Mouse (Mus musculus): ENCODE results near the gene Tnfaip8l2. TPM values are rescaled to one million over a fixed set of nuclear protein-coding genes. Genes with fewer than 3 reads are reported as not detected.

Gene Tnfaip8l2
- polyA plus RNA-seq (2012; rRNA removed): 10.1 and 11.1 TPM in 2 replicates

DNA sequence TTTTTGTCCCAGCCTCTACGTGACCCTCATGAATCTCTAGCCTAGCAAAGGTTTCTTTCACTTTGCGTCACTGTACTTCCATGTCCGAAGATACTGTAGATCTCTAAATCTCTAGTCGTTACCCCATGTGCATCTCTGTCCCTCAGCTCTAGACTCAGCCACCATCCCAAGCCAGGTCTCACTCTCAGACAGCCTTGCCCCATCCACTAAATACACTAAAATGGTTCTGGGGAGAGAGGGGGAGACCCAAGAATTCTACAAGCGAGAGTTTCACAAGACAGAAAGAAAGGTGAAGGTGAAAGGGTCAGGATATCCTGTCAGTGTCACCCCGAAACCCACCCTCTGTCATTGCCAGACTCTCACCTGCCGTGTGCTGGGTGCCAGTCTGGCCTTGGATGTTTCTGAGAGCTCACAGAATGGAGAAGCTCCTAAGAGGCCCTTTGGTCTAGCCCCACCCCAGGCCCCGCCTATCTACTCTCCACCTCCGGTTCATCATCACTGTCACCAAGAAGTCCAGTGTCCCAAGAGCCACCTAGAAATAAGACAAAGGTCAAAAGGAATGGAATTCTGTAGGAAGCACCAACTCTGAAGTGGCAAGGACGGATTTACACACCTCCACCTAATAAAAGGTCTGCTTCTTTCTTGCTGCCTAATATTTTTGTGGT is at the start of gene Tnfaip8l2:
Gene Tnfaip8l2, minus strand, starts transcription at position 409 of the 665 bp plus-strand sequence.

DNA sequence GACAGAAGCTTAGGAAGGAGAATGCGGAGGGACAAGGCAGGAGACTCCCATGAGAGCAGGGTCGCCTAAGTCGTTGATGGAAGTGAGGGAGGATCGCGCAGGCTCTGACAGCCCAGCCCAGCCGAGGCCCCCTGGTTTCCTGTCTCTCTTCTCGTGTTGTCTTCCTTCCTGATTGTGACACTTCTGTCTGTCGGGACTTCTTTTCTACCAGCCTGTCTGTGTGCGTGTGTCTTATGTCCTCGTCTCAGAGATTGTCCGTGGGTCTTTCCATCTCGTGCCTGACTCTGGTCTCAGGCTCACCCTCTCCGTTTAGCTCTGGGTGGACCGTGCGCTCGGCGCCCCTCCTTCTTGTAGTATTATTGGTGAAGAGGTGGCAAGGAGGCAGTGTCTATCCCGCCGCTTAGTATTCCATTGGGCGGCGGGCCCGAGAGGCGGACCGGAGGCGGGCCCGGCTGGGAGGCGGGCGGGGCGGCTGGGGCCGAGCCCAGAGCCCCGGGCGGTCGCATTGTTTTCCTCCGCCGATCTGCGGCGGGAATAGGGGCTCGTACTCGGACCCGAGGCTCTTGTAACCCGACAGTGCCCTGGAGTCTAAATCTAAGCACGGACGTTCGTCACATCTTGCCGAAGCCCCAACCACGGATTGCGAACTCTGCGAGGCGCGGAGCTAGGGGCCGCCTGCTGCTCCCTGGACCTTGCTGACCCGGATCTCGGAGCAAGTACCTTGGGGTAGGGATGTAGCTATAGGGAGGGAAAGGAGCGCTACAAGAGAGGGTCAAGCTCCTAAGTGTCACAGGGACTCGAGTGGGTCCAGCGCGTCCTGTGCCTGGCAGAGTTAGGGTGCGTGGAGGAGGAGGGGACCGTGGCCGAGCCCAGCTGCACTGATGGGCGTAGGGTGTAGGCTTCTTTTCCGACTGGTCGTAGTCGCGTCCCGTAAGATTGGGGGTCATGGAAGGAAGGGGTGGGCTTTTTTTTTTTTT is 18.1 kb upstream of the Tnfaip8l2 start, which contains the start of gene Sema6c:
Gene Sema6c, plus strand, starts transcription at position 471 of the 977 bp plus-strand sequence.

DNA sequence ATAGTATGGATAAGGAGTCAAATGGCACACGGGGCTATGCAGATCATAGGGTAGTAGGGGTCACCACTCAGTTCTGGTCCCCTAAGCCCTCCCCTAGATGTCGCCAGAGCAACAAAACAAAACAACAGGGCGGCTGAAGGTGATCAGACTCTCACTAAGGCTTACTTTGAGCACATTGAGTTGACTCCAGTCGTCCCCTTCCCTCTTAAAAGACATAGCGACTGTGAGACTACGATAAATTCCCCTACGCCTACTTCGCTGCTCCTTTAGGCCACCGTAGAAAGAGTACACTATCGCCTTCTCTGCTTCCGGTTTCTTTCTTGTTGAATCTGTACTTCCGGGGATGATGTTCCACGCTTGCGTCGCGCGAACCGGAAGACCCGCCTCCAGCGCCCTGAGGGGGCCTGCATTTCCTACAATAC is 8.5 kb downstream of the Tnfaip8l2 start, which contains the start of the genes Scnm1 and Lysmd1:
Gene Scnm1, minus strand, starts transcription at position 332 of the 422 bp plus-strand sequence.
Gene Lysmd1, plus strand, starts transcription at position 409 of the 422 bp plus-strand sequence.

GRCm38 (mm10) chr3:95124246-95124645 is 17.9 kb downstream of the Tnfaip8l2 start, which contains the start of gene Tmod4:
Tmod4 (plus strand) TSS chr3:95124476.

DNA sequence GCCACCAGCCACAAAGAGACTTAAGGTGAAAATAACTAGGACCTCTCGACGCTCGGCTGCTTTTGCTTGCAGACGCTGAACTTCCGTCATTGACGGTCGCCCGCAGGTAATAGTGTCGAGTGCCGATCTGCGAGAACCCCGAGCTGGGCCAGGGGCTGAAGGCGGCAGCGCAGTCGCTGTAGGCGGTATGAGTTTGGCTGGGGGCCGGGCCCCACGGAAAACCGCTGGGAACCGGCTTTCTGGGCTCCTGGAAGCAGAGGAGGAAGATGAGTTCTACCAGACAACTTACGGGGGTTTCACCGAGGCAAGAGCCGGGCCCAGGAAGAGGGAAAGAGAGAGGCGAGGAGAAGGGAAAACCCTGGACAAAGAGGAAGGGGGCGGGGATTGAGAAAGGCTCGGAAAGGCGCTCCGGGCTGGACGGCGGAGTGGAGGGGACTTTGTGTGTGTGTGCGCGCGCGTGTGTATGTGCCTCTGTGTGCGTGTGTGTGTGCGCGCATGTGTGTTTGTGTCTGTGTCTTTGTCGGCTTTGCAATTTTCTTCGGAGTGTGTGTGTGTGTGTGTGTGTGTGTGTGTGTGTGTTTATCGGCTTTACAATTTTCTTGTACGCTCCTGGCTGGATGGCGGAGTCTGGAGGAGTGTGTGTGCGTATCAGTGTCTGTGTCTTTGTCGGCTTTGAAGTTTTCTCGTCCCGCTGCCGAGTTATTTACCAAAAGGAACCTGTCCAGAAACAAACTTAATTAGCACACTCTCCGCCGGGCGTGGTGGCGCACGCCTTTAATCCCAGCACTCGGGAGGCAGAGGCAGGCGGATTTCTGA is 31.0 kb downstream of the Tnfaip8l2 start, which contains the start of gene Vps72:
Gene Vps72, plus strand, starts transcription at position 112 of the 816 bp plus-strand sequence.

GRCm38 (mm10) chr3:95106338-95107117 is 35.6 kb downstream of the Tnfaip8l2 start, which contains the start of gene Pip5k1a:
Pip5k1a (minus strand) TSS chr3:95106930.

Other genes with a start within 250 kb of the Tnfaip8l2 start
- gene Selenbp1, start 209.3 kb downstream of the Tnfaip8l2 start, polyA plus RNA-seq (2012; rRNA removed): 200 and 241 TPM in 2 replicates
- gene Rfx5, start 188.3 kb downstream of the Tnfaip8l2 start, polyA plus RNA-seq (2012; rRNA removed): 3.5 and 4.1 TPM in 2 replicates
- 15.9 and 17.3 TPM in 2 replicates for gene Pi4kb, start 167.6 kb downstream of the Tnfaip8l2 start, polyA plus RNA-seq (2012; rRNA removed)
- gene Zfp687, start 126.9 kb downstream of the Tnfaip8l2 start, polyA plus RNA-seq (2012; rRNA removed): 5.1 and 6.5 TPM in 2 replicates
- gene Psmd4, start 99.7 kb downstream of the Tnfaip8l2 start, polyA plus RNA-seq (2012; rRNA removed): 111 and 114 TPM in 2 replicates
- gene Pip5k1a, start 35.4 kb downstream of the Tnfaip8l2 start, polyA plus RNA-seq (2012; rRNA removed): 8.4 and 8.5 TPM in 2 replicates
- 21.2 and 23.2 TPM in 2 replicates for gene Vps72, start 31.3 kb downstream of the Tnfaip8l2 start, polyA plus RNA-seq (2012; rRNA removed)
- 0.30 and 0.40 TPM in 2 replicates for gene Tmod4, start 17.9 kb downstream of the Tnfaip8l2 start, polyA plus RNA-seq (2012; rRNA removed)
- 32.8 and 34.1 TPM in 2 replicates for gene Scnm1, start 8.3 kb downstream of the Tnfaip8l2 start, polyA plus RNA-seq (2012; rRNA removed)
- 5.0 and 5.1 TPM in 2 replicates for gene Lysmd1, start 8.3 kb downstream of the Tnfaip8l2 start, polyA plus RNA-seq (2012; rRNA removed)
- 1.3 and 1.5 TPM in 2 replicates for gene Sema6c, start 18.1 kb upstream of the Tnfaip8l2 start, polyA plus RNA-seq (2012; rRNA removed)
- gene Gabpb2, start 75.6 kb upstream of the Tnfaip8l2 start, polyA plus RNA-seq (2012; rRNA removed): 9.5 and 10.4 TPM in 2 replicates
- gene Cdc42se1, start 86.4 kb upstream of the Tnfaip8l2 start, polyA plus RNA-seq (2012; rRNA removed): 25.1 and 25.3 TPM in 2 replicates
- 3.4 and 3.8 TPM in 2 replicates for gene Mllt11, start 89.8 kb upstream of the Tnfaip8l2 start, polyA plus RNA-seq (2012; rRNA removed)
- gene Gm128, start 99.2 kb upstream of the Tnfaip8l2 start, polyA plus RNA-seq (2012; rRNA removed): 0.08 and 0.09 TPM in 2 replicates
- gene Bnipl, start 108.8 kb upstream of the Tnfaip8l2 start, polyA plus RNA-seq (2012; rRNA removed): 0.02 and 0.04 TPM in 2 replicates
- 34.8 and 35.4 TPM in 2 replicates for gene Mindy1, start 139.0 kb upstream of the Tnfaip8l2 start, polyA plus RNA-seq (2012; rRNA removed)
- gene Prune1, start 139.7 kb upstream of the Tnfaip8l2 start, polyA plus RNA-seq (2012; rRNA removed): 7.7 and 8.3 TPM in 2 replicates
- gene Anxa9, start 164.8 kb upstream of the Tnfaip8l2 start, polyA plus RNA-seq (2012; rRNA removed): 1.6 and 1.8 TPM in 2 replicates
- 69.0 and 71.4 TPM in 2 replicates for gene Cers2, start 172.4 kb upstream of the Tnfaip8l2 start, polyA plus RNA-seq (2012; rRNA removed)
- 11.2 and 13.2 TPM in 2 replicates for gene Setdb1, start 214.8 kb upstream of the Tnfaip8l2 start, polyA plus RNA-seq (2012; rRNA removed)